Mouse (Mus musculus): ENCODE results near the gene Foxa2. TPM values are rescaled to one million over a fixed set of nuclear protein-coding genes. Genes with fewer than 3 reads are reported as not detected.

The Foxa2 gene
- 0.09 TPM in 1 of 2 replicates, not detected in the other for polyA plus RNA-seq (2014; fragmentation: Nextera tagmentation; extraction: Ambion mirVana)

DNA sequence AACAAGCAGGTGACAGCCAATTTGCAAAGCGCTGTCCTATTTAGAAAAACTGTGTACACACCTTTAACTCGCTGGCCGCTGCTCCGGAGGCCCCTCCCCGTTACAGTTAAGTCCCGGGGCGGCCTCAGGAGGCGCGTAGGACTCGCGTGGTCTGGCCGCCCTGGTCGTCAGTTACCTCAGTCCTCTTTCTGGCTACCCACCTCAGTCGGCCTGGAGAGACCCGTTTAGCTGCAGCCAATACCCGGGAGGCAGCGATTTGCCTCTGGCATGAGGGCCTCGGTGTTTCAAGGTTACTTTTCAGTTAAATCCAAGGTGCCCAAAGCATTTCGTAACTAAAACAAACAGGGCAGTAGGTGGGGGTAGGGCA lies at the start of gene Foxa2:
Gene Foxa2 (minus strand): TSS at position 171 of the 367 bp plus-strand sequence.
- DNase-seq (ENCODE audit: low spot score) (no peak), ATAC-seq (ENCODE audit: insufficient number of reproducible peaks, low FRiP score, low TSS enrichment, low read depth) (no peak)
- H3K4me2 ChIP-seq (ENCODE audit: low read depth, severe bottlenecking) = peak within 1 kb of the TSS; percentile 31; the same call in 1 of the 2 replicates
- H3K27ac ChIP-seq (replicated peaks; ENCODE audit: low read depth, low read length) = no peak within 1 kb of the TSS
- no peak within 1 kb of the TSS for H3K9ac ChIP-seq (ENCODE audit: low read length)
- H3K36me3 ChIP-seq (ENCODE audit: control insufficient read depth, insufficient read depth, low read length) = no peaks in the 10 kb centered on the region
- under 1% methylated on average over 19 of the region's 19 CpGs for WGBS
- no peaks in the 10 kb centered on the region for H3K9me3 ChIP-seq (ENCODE audit: control insufficient read depth, low read length)
- peaks cover 91% of the 10 kb centered on the region for H3K27me3 ChIP-seq (ENCODE audit: control insufficient read depth, insufficient read depth, low read length)
- peaks cover 2% of the 10 kb centered on the region; the same call in 1 of the 2 replicates for H3K4me1 ChIP-seq (ENCODE audit: control insufficient read depth, insufficient read depth, low read length)
- H3K4me3 ChIP-seq (ENCODE audit: low read depth, low read length) = peak within 1 kb of the TSS; percentile 20

DNA sequence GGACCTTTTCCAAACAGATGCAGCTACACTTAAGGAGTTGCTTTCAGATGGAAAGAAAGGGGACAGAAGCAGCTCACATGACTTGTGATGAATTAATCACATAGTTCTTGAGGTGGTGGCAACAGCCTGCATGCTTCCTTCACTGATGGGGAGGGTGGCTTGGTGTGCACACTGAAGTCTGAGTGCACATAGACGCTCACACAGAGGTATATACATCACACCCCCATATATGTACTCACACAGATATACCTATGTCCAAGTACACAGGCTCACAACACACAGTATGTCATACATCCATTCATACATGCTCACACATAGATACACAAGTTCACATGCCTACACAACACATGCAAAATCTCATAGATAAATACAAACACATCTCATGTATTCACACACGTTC lies 45.3 kb upstream of the Foxa2 start:
- 89% methylated on average over 2 of the region's 2 CpGs for WGBS
- Histone ChIP-seq H3K4me3 (ENCODE audit: low read depth, low read length) (no peak overlapping the region), H3K4me1 (ENCODE audit: control insufficient read depth, insufficient read depth, low read length) (no peaks in the 10 kb centered on the region), H3K9me3 (ENCODE audit: control insufficient read depth, low read length) (no peaks in the 10 kb centered on the region), H3K36me3 (ENCODE audit: control insufficient read depth, insufficient read depth, low read length) (no peaks in the 10 kb centered on the region), H3K4me2 (ENCODE audit: low read depth, severe bottlenecking) (no peak overlapping the region), H3K27me3 (ENCODE audit: control insufficient read depth, insufficient read depth, low read length) (no peaks in the 10 kb centered on the region), H3K27ac (replicated peaks; ENCODE audit: low read depth, low read length) (no peak overlapping the region), H3K9ac (ENCODE audit: low read length) (no peak overlapping the region)
- DNase-seq (ENCODE audit: low spot score) (no peak), ATAC-seq (ENCODE audit: insufficient number of reproducible peaks, low FRiP score, low TSS enrichment, low read depth) (no peak)

DNA sequence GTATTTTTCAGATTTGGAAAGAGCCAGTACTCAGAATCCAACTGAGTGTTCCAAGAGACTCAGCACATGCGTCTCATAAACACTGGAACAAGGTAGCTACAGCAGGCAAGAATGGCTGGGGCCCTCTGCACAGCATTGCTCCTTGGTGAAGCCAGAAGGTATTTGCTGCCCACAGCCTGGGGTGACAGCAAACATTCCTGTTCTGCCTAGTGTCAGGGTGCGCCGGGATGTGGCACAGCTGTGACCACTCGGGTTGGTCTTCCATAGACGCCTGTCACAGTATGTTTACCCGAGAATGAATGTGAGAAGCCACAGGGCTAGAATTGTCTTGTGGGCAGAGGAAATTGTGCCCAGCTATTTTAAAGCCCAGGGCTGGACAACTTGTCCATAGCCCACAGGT lies 44.9 kb upstream of the Foxa2 start:
- Histone ChIP-seq H3K9ac (ENCODE audit: low read length) (no peak overlapping the region), H3K27me3 (ENCODE audit: control insufficient read depth, insufficient read depth, low read length) (no peaks in the 10 kb centered on the region), H3K9me3 (ENCODE audit: control insufficient read depth, low read length) (no peaks in the 10 kb centered on the region), H3K36me3 (ENCODE audit: control insufficient read depth, insufficient read depth, low read length) (no peaks in the 10 kb centered on the region), H3K4me2 (ENCODE audit: low read depth, severe bottlenecking) (no peak overlapping the region), H3K4me3 (ENCODE audit: low read depth, low read length) (no peak overlapping the region), H3K27ac (replicated peaks; ENCODE audit: low read depth, low read length) (no peak overlapping the region), H3K4me1 (ENCODE audit: control insufficient read depth, insufficient read depth, low read length) (no peaks in the 10 kb centered on the region)
- DNase-seq (ENCODE audit: low spot score) (no peak), ATAC-seq (ENCODE audit: insufficient number of reproducible peaks, low FRiP score, low TSS enrichment, low read depth) (no peak)
- WGBS = 80% methylated on average over 6 of the region's 6 CpGs

DNA sequence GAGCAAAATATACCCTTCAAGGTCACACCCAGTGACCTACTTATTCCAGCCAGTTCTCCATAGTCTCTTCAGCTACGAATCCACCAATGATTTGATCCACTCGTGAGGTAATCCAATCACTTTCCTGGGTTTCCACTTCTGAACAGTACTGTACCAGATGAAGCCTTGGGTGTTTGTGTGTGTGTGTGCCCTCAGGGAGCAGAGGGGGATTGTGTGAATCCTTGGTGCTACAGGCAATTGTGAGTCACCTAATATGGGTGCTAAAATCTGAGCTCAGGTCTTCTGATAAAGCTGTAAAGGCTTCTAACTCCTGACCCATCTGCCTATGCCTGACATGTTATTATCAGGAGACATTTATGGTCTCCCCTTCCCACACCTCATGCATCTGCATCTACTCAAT lies 43.3 kb upstream of the Foxa2 start:
- H3K27ac ChIP-seq (replicated peaks; ENCODE audit: low read depth, low read length) = no peak overlapping the region
- DNase-seq (ENCODE audit: low spot score) (no peak), ATAC-seq (ENCODE audit: insufficient number of reproducible peaks, low FRiP score, low TSS enrichment, low read depth) (no peak)
- no peaks in the 10 kb centered on the region for H3K4me1 ChIP-seq (ENCODE audit: control insufficient read depth, insufficient read depth, low read length)
- no peak overlapping the region for H3K4me2 ChIP-seq (ENCODE audit: low read depth, severe bottlenecking)
- no peaks in the 10 kb centered on the region for H3K9me3 ChIP-seq (ENCODE audit: control insufficient read depth, low read length)
- no peaks in the 10 kb centered on the region for H3K27me3 ChIP-seq (ENCODE audit: control insufficient read depth, insufficient read depth, low read length)
- no peak overlapping the region for H3K9ac ChIP-seq (ENCODE audit: low read length)
- H3K4me3 ChIP-seq (ENCODE audit: low read depth, low read length) = no peak overlapping the region
- WGBS = 82% methylated on average over 2 of the region's 2 CpGs
- no peaks in the 10 kb centered on the region for H3K36me3 ChIP-seq (ENCODE audit: control insufficient read depth, insufficient read depth, low read length)

DNA sequence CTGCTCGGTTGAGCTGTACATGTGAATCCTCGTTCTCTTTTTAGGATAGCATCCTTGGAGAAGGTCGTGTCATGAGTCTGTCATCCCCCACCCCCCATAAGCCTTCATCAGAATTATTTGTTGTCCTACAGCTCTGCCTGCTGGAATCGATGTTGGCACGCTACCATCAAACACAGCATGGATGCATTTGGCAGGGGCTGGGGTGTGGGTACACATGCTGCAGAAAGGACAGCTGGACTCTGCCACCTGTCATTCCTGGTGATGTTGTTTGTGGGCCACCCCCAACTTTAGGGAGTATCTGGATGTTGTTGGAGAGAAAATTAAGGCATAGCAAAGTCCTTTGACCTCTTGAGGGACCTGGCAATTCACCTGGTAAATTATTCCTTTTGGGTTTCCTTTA lies 38.8 kb upstream of the Foxa2 start:
- Histone ChIP-seq H3K27ac (replicated peaks; ENCODE audit: low read depth, low read length) (no peak overlapping the region), H3K4me1 (ENCODE audit: control insufficient read depth, insufficient read depth, low read length) (no peaks in the 10 kb centered on the region), H3K4me3 (ENCODE audit: low read depth, low read length) (no peak overlapping the region), H3K9me3 (ENCODE audit: control insufficient read depth, low read length) (no peaks in the 10 kb centered on the region), H3K36me3 (ENCODE audit: control insufficient read depth, insufficient read depth, low read length) (no peaks in the 10 kb centered on the region), H3K27me3 (ENCODE audit: control insufficient read depth, insufficient read depth, low read length) (no peaks in the 10 kb centered on the region), H3K9ac (ENCODE audit: low read length) (no peak overlapping the region), H3K4me2 (ENCODE audit: low read depth, severe bottlenecking) (no peak overlapping the region)
- ATAC-seq (ENCODE audit: insufficient number of reproducible peaks, low FRiP score, low TSS enrichment, low read depth) = no peak
- no peak for DNase-seq (ENCODE audit: low spot score)
- 79% methylated on average over 5 of the region's 5 CpGs for WGBS

- ATAC-seq (ENCODE audit: insufficient number of reproducible peaks, low FRiP score, low TSS enrichment, low read depth) (no peak), DNase-seq (ENCODE audit: low spot score) (no peak)
- 52% methylated on average over 4 of the region's 4 CpGs for WGBS
- Histone ChIP-seq H3K36me3 (ENCODE audit: control insufficient read depth, insufficient read depth, low read length) (no peaks in the 10 kb centered on the region), H3K9me3 (ENCODE audit: control insufficient read depth, low read length) (no peaks in the 10 kb centered on the region), H3K4me1 (ENCODE audit: control insufficient read depth, insufficient read depth, low read length) (no peaks in the 10 kb centered on the region), H3K4me2 (ENCODE audit: low read depth, severe bottlenecking) (no peak overlapping the region), H3K27ac (replicated peaks; ENCODE audit: low read depth, low read length) (no peak overlapping the region), H3K4me3 (ENCODE audit: low read depth, low read length) (no peak overlapping the region), H3K9ac (ENCODE audit: low read length) (no peak overlapping the region), H3K27me3 (ENCODE audit: control insufficient read depth, insufficient read depth, low read length) (no peaks in the 10 kb centered on the region)
Observed at GRCm38 (mm10) chr2:148085126-148085525, 38.4 kb upstream of the Foxa2 start.

- DNase-seq (ENCODE audit: low spot score) (peak; percentile 78), ATAC-seq (ENCODE audit: insufficient number of reproducible peaks, low FRiP score, low TSS enrichment, low read depth) (no peak; the same call in 1 of the 2 replicates)
- Histone ChIP-seq H3K9ac (ENCODE audit: low read length) (no peak overlapping the region), H3K4me1 (ENCODE audit: control insufficient read depth, insufficient read depth, low read length) (no peaks in the 10 kb centered on the region), H3K4me2 (ENCODE audit: low read depth, severe bottlenecking) (no peak overlapping the region), H3K27ac (replicated peaks; ENCODE audit: low read depth, low read length) (no peak overlapping the region), H3K4me3 (ENCODE audit: low read depth, low read length) (no peak overlapping the region), H3K27me3 (ENCODE audit: control insufficient read depth, insufficient read depth, low read length) (no peaks in the 10 kb centered on the region), H3K36me3 (ENCODE audit: control insufficient read depth, insufficient read depth, low read length) (no peaks in the 10 kb centered on the region), H3K9me3 (ENCODE audit: control insufficient read depth, low read length) (no peaks in the 10 kb centered on the region)
- 25% methylated on average over 8 of the region's 8 CpGs for WGBS
Observed at GRCm38 (mm10) chr2:148082283-148082682, 35.5 kb upstream of the Foxa2 start.

- Histone ChIP-seq H3K4me1 (ENCODE audit: control insufficient read depth, insufficient read depth, low read length) (no peaks in the 10 kb centered on the region), H3K4me2 (ENCODE audit: low read depth, severe bottlenecking) (no peak overlapping the region), H3K4me3 (ENCODE audit: low read depth, low read length) (no peak overlapping the region), H3K27me3 (ENCODE audit: control insufficient read depth, insufficient read depth, low read length) (no peaks in the 10 kb centered on the region), H3K9ac (ENCODE audit: low read length) (no peak overlapping the region), H3K36me3 (ENCODE audit: control insufficient read depth, insufficient read depth, low read length) (no peaks in the 10 kb centered on the region), H3K9me3 (ENCODE audit: control insufficient read depth, low read length) (no peaks in the 10 kb centered on the region), H3K27ac (replicated peaks; ENCODE audit: low read depth, low read length) (no peak overlapping the region)
- WGBS = 76% methylated on average over 6 of the region's 6 CpGs
- DNase-seq (ENCODE audit: low spot score) = no peak
- no peak for ATAC-seq (ENCODE audit: insufficient number of reproducible peaks, low FRiP score, low TSS enrichment, low read depth)
Observed at GRCm38 (mm10) chr2:148060705-148061104, 13.9 kb upstream of the Foxa2 start.

DNA sequence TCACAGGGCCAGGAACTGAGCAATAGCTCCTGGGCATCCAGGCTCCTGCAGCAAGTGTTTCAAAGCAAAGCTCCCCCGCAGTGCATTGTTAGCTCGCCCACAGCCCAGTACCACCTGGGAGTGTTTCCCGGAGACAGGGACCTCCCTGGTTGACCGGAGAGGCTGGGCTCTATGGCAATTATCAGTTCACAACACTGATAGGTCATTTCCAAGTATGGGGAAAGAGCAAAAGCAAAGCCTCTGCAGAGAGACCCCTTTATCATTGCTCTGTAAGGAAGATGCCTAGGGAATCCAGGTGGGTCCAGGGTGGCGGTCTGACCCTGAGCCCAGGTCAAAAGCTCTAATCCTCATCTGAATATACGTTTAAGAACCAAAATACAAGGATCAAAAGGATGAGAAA lies 6.6 kb upstream of the Foxa2 start:
- H3K4me3 ChIP-seq (ENCODE audit: low read depth, low read length) = no peak overlapping the region
- peaks cover 48% of the 10 kb centered on the region for H3K27me3 ChIP-seq (ENCODE audit: control insufficient read depth, insufficient read depth, low read length)
- H3K9ac ChIP-seq (ENCODE audit: low read length) = no peak overlapping the region
- H3K4me1 ChIP-seq (ENCODE audit: control insufficient read depth, insufficient read depth, low read length) = peaks cover 2% of the 10 kb centered on the region; the same call in 1 of the 2 replicates
- no peaks in the 10 kb centered on the region for H3K9me3 ChIP-seq (ENCODE audit: control insufficient read depth, low read length)
- ATAC-seq (ENCODE audit: insufficient number of reproducible peaks, low FRiP score, low TSS enrichment, low read depth) (no peak), DNase-seq (ENCODE audit: low spot score) (no peak)
- 3% methylated on average over 6 of the region's 6 CpGs for WGBS
- H3K4me2 ChIP-seq (ENCODE audit: low read depth, severe bottlenecking) = no peak overlapping the region
- no peaks in the 10 kb centered on the region for H3K36me3 ChIP-seq (ENCODE audit: control insufficient read depth, insufficient read depth, low read length)
- H3K27ac ChIP-seq (replicated peaks; ENCODE audit: low read depth, low read length) = no peak overlapping the region

All from limb, embryonic 11.5 days (tissue).